In the genomic region with DNA sequence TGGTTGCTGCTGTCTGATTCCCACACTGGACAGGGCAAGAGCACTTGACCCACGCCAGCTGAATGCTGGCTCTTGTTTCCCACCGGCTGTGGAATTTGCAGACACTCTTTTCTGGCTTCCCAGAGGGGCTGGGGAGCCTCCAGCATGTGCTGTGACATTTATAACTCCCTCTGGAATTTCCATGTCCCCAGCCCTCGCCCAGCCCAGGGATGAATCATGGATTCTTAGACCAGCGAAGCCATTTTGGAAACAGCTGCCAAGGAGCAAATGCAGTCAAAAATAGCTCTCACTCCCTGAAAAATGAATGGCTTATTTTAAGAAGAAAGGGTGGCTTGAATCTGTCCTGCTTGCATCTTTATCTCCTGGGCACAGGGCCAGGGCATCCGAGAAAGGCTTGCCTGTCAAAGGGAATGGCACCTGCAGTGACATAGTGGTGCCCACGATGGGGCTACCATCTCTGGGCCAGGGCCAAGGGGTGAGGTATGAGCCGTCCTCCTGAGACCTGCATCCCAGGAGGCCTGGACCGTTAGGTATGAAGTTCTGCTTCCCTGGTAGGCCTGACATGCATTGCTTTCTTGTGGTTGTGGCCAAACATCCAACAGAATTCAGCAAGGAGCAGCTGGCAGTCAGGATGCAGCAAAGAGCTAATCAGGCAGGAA, we compare ENCODE assay signal across 8 mouse cellular contexts.
DNase-seq lines count a peak whose midpoint lies in the region; ATAC-seq and TF ChIP-seq lines count a peak whose summit lies in the region.
"Had no signal": no experiment of that assay in that cellular context is flagged by ENCODE, and none has a peak within 500 bp of the region (broad histone marks: within the 10 kb centered on the region; RNA-seq: fewer than 3 reads in every experiment).

No protein-coding gene starts in this region.

- no peak overlapping the region for H3ac ChIP-seq in C2C12 (ENCODE audit: control insufficient read depth, insufficient read length, low read depth)

- no peak for TF ChIP-seq POLR2A in olfactory bulb, adult 2 months (IDR thresholded peaks at IDR 0.05; ENCODE audit: insufficient read depth, low read depth, low read length)

- 16% methylated on average over 8 of the region's 8 CpGs for whole genome bisulfite sequencing in olfactory bulb, adult 2 months

- DNase-seq in adrenal gland, adult 2 months: peak; percentile 72
- DNase-seq in frontal cortex, postnatal 25 days (ENCODE audit: low spot score in 2 of 2): peak; percentile 45 to 64
- DNase-seq in heart, postnatal 4 days: peak; percentile 84
- DNase-seq in left cerebral cortex, adult 8-10 months (ENCODE audit: low spot score in 2 of 2): peak; percentile 28 to 75

- H3K27ac ChIP-seq in olfactory bulb, adult 2 months (ENCODE audit: insufficient read depth, low read depth, low read length): peak overlapping the region; percentile 94
- H3K27ac ChIP-seq: liver, embryonic 14.5 days had no signal

- H3K4me3 ChIP-seq in C2C12 (ENCODE audit: insufficient read depth, poor library complexity, severe bottlenecking): no peak overlapping the region
- no peak overlapping the region for H3K4me3 ChIP-seq in olfactory bulb, adult 2 months (ENCODE audit: insufficient read depth, low read depth, low read length)

- no peak for TF ChIP-seq CTCF in C2C12 (IDR thresholded peaks at IDR 0.05; ENCODE audit: control insufficient read depth, insufficient read depth, insufficient read length)
- no peak for TF ChIP-seq CTCF in olfactory bulb, adult 2 months (IDR thresholded peaks at IDR 0.05; ENCODE audit: insufficient read depth, low read depth, low read length)

- peaks cover 3% of the 10 kb centered on the region for H3K79me2 ChIP-seq in C2C12 (ENCODE audit: control insufficient read depth, insufficient read depth)

- peaks cover 16% of the 10 kb centered on the region for H3K4me1 ChIP-seq in olfactory bulb, adult 2 months (ENCODE audit: control insufficient read depth, insufficient read depth, low read length)

- H3K79me3 ChIP-seq in C2C12 (ENCODE audit: low read depth): no peaks in the 10 kb centered on the region

- ATAC-seq in inflammation-experienced regulatory T-cells, adult 6 months: no peak

- H3K27me3 ChIP-seq in C2C12 (ENCODE audit: control insufficient read depth, insufficient read depth, insufficient read length): no peaks in the 10 kb centered on the region

- no peaks in the 10 kb centered on the region for H3K36me3 ChIP-seq in C2C12 (ENCODE audit: control insufficient read depth, insufficient read depth)

TF ChIP-seq in C2C12, 6 proteins besides CTCF, POLR2A, EP300 and RAD21:
- peak; percentile 13 for TF ChIP-seq MYOD1 (IDR thresholded peaks at IDR 0.05; ENCODE audit: control insufficient read depth, insufficient read length, low read depth)
- no peak for TF ChIP-seq USF1 (IDR thresholded peaks at IDR 0.05; ENCODE audit: low read depth)
